Mouse (Mus musculus) spleen, adult 2 months (tissue): ENCODE data around the gene Cep170.

Experiments used
- CTCF ChIP-seq: fragments of 200-500 bp; IDR thresholded peaks from 2 replicates; pipeline ENCODE4 v1.5.1; 2011; ENCODE audit warnings: mild to moderate bottlenecking, inconsistent platforms; ENCODE audit not compliant: insufficient read depth, insufficient read length, insufficient replicate concordance; ENCODE audit errors: extremely low read depth
- POLR2A ChIP-seq: fragments of 200-500 bp; IDR thresholded peaks from 2 replicates; pipeline ENCODE4 v1.6.1; 2011; ENCODE audit warnings: low read depth, low read length, inconsistent platforms

- TF ChIP-seq POLR2A: peak; percentile 26; the same call in 1 of the 2 replicates
- no peak for TF ChIP-seq CTCF
Measured at GRCm38 (mm10) chr1:176814591-176815062, 760 bp upstream of the Cep170 start, which contains the start of gene Sdccag8.
